Mouse (Mus musculus): ENCODE measurements around the gene Fam53b. TPM values are rescaled to one million over a fixed set of nuclear protein-coding genes. Genes with fewer than 3 reads are reported as not detected.

Fam53b gene
- total RNA-seq, 1 experiment, result 8.6 TPM

- DNase-seq (ENCODE audit: low read depth, low spot score), result no peak
Measured at GRCm38 (mm10) chr7:132810368-132810767, 3.3 kb downstream of the Fam53b start.

GRCm38 (mm10) chr7:132809721-132810120, 4.0 kb downstream of the Fam53b start:
- no peak overlapping the region; the same call in 1 of the 2 replicates for H3K27ac ChIP-seq (ENCODE audit: insufficient read depth, low read depth, low read length, poor library complexity, severe bottlenecking)
- in situ Hi-C loops (cut with MboI; ENCODE audit: low sequenced_read_pairs in 2 of 2, unreplicated experiment in 2 of 2), result no loop called here
- H3K4me1 ChIP-seq (ENCODE audit: control insufficient read depth in 2 of 2, insufficient read depth in 2 of 2, low read length in 2 of 2, poor library complexity in 1 of 2), result peaks cover 12 to 28% of the 10 kb centered on the region in 2 experiments
- H3K36me3 ChIP-seq (ENCODE audit: control insufficient read depth, insufficient read depth, low read length, poor library complexity, severe bottlenecking), result no peaks in the 10 kb centered on the region
- TF ChIP-seq CHD2 (IDR thresholded peaks at IDR 0.05; ENCODE audit: low read depth, low read length) (no peak), MAFK (IDR thresholded peaks at IDR 0.05; ENCODE audit: insufficient read depth, low read depth, low read length) (no peak), ZC3H11A (IDR thresholded peaks at IDR 0.05; ENCODE audit: borderline replicate concordance, low read depth, low read length) (no peak), ZNF384 (IDR thresholded peaks at IDR 0.05; ENCODE audit: low read depth, low read length) (no peak), HCFC1 (IDR thresholded peaks at IDR 0.05; ENCODE audit: borderline replicate concordance, insufficient read depth, low read length) (no peak)
- no peak overlapping the region for H3K4me3 ChIP-seq (ENCODE audit: insufficient read depth in 1 of 2, low read depth in 1 of 2, low read length in 2 of 2, poor library complexity in 1 of 2, severe bottlenecking in 1 of 2)
- H3K9ac ChIP-seq (ENCODE audit: insufficient read depth, low read depth, low read length, poor library complexity, severe bottlenecking), result no peak overlapping the region
- DNase-seq (ENCODE audit: low read depth, low spot score), result no peak
- no peaks in the 10 kb centered on the region for H3K9me3 ChIP-seq (ENCODE audit: control insufficient read depth, insufficient read depth, low read depth, low read length)

More at GRCm38 (mm10) chr7:132810368-132810767, 3.3 kb downstream of the Fam53b start:
- in situ Hi-C loops (cut with MboI; ENCODE audit: low sequenced_read_pairs in 2 of 2, unreplicated experiment in 2 of 2), result no loop called here
- Histone ChIP-seq H3K36me3 (ENCODE audit: control insufficient read depth, insufficient read depth, low read length, poor library complexity, severe bottlenecking) (no peaks in the 10 kb centered on the region), H3K9ac (ENCODE audit: insufficient read depth, low read depth, low read length, poor library complexity, severe bottlenecking) (no peak overlapping the region), H3K4me1 (ENCODE audit: control insufficient read depth in 2 of 2, insufficient read depth in 2 of 2, low read length in 2 of 2, poor library complexity in 1 of 2) (peaks cover 12 to 28% of the 10 kb centered on the region in 2 experiments), H3K27ac (ENCODE audit: insufficient read depth, low read depth, low read length, poor library complexity, severe bottlenecking) (no peak overlapping the region), H3K4me3 (ENCODE audit: insufficient read depth in 1 of 2, low read depth in 1 of 2, low read length in 2 of 2, poor library complexity in 1 of 2, severe bottlenecking in 1 of 2) (no peak overlapping the region), H3K9me3 (ENCODE audit: control insufficient read depth, insufficient read depth, low read depth, low read length) (no peaks in the 10 kb centered on the region)
- TF ChIP-seq MAFK (IDR thresholded peaks at IDR 0.05; ENCODE audit: insufficient read depth, low read depth, low read length) (no peak), HCFC1 (IDR thresholded peaks at IDR 0.05; ENCODE audit: borderline replicate concordance, insufficient read depth, low read length) (no peak), ZNF384 (IDR thresholded peaks at IDR 0.05; ENCODE audit: low read depth, low read length) (no peak), CHD2 (IDR thresholded peaks at IDR 0.05; ENCODE audit: low read depth, low read length) (no peak), ZC3H11A (IDR thresholded peaks at IDR 0.05; ENCODE audit: borderline replicate concordance, low read depth, low read length) (no peak)

GRCm38 (mm10) chr7:132808841-132809682, 4.6 kb downstream of the Fam53b start:
- H3K36me3 ChIP-seq (ENCODE audit: control insufficient read depth, insufficient read depth, low read length, poor library complexity, severe bottlenecking), result no peaks in the 10 kb centered on the region
- H3K9me3 ChIP-seq (ENCODE audit: control insufficient read depth, insufficient read depth, low read depth, low read length), result no peaks in the 10 kb centered on the region
- in situ Hi-C loops (cut with MboI; ENCODE audit: low sequenced_read_pairs in 2 of 2, unreplicated experiment in 2 of 2), result no loop called here
- peak overlapping the region; percentile 3; the same call in 1 of the 2 replicates for H3K9ac ChIP-seq (ENCODE audit: insufficient read depth, low read depth, low read length, poor library complexity, severe bottlenecking)
- TF ChIP-seq HCFC1 (IDR thresholded peaks at IDR 0.05; ENCODE audit: borderline replicate concordance, insufficient read depth, low read length) (no peak), CHD2 (IDR thresholded peaks at IDR 0.05; ENCODE audit: low read depth, low read length) (no peak), ZNF384 (IDR thresholded peaks at IDR 0.05; ENCODE audit: low read depth, low read length) (0 out of 2 replicates have a peak, but pooled peaks have one; percentile 36), MAFK (IDR thresholded peaks at IDR 0.05; ENCODE audit: insufficient read depth, low read depth, low read length) (no peak), ZC3H11A (IDR thresholded peaks at IDR 0.05; ENCODE audit: borderline replicate concordance, low read depth, low read length) (no peak)
- H3K4me3 ChIP-seq (ENCODE audit: insufficient read depth in 1 of 2, low read depth in 1 of 2, low read length in 2 of 2, poor library complexity in 1 of 2, severe bottlenecking in 1 of 2), result peak overlapping the region; percentile 32 to 35
- DNase-seq (ENCODE audit: low read depth, low spot score), result peak; percentile 51
- peaks cover 12 to 28% of the 10 kb centered on the region in 2 experiments for H3K4me1 ChIP-seq (ENCODE audit: control insufficient read depth in 2 of 2, insufficient read depth in 2 of 2, low read length in 2 of 2, poor library complexity in 1 of 2)
- H3K27ac ChIP-seq (ENCODE audit: insufficient read depth, low read depth, low read length, poor library complexity, severe bottlenecking), result peak overlapping the region; percentile 65; the same call in 1 of the 2 replicates

- in situ Hi-C loops (cut with MboI; ENCODE audit: low sequenced_read_pairs in 2 of 2, unreplicated experiment in 2 of 2), result no loop called here
- no peak for DNase-seq (ENCODE audit: low read depth, low spot score)
- H3K4me1 ChIP-seq (ENCODE audit: control insufficient read depth in 2 of 2, insufficient read depth in 2 of 2, low read length in 2 of 2, poor library complexity in 1 of 2), result peaks cover 12 to 31% of the 10 kb centered on the region in 2 experiments
- peak overlapping the region; percentile 65; the same call in 1 of the 2 replicates for H3K27ac ChIP-seq (ENCODE audit: insufficient read depth, low read depth, low read length, poor library complexity, severe bottlenecking)
- H3K4me3 ChIP-seq (ENCODE audit: insufficient read depth in 1 of 2, low read depth in 1 of 2, low read length in 2 of 2, poor library complexity in 1 of 2, severe bottlenecking in 1 of 2), result peak overlapping the region in 1 of 2 experiments; percentile 35; a peak in 1 of 4 replicates
- H3K9ac ChIP-seq (ENCODE audit: insufficient read depth, low read depth, low read length, poor library complexity, severe bottlenecking), result no peak overlapping the region
- TF ChIP-seq ZNF384 (IDR thresholded peaks at IDR 0.05; ENCODE audit: low read depth, low read length), result no peak
- TF ChIP-seq ZC3H11A (IDR thresholded peaks at IDR 0.05; ENCODE audit: borderline replicate concordance, low read depth, low read length), result no peak
- TF ChIP-seq HCFC1 (IDR thresholded peaks at IDR 0.05; ENCODE audit: borderline replicate concordance, insufficient read depth, low read length), result no peak
- no peak for TF ChIP-seq MAFK (IDR thresholded peaks at IDR 0.05; ENCODE audit: insufficient read depth, low read depth, low read length)
- TF ChIP-seq CHD2 (IDR thresholded peaks at IDR 0.05; ENCODE audit: low read depth, low read length), result no peak
- no peaks in the 10 kb centered on the region for H3K9me3 ChIP-seq (ENCODE audit: control insufficient read depth, insufficient read depth, low read depth, low read length)
- H3K36me3 ChIP-seq (ENCODE audit: control insufficient read depth, insufficient read depth, low read length, poor library complexity, severe bottlenecking), result 0 out of 2 replicates have a peak, but pooled peaks cover 1% of the 10 kb centered on the region
Measured at GRCm38 (mm10) chr7:132808051-132808796, 5.5 kb downstream of the Fam53b start.
